Mouse (Mus musculus) layer of hippocampus, adult 18-20 months (tissue): Measurements from ENCODE around the gene Grm8. TPM values are rescaled to one million over a fixed set of nuclear protein-coding genes. Genes with fewer than 3 reads are reported as not detected.

Experiments
- DNase-seq, 2 experiments: peaks; one replicate each; pipeline ENCODE4 v3.0.0; 2022; ENCODE audit warnings: low spot score in 2 of 2
- total RNA-seq, 2 experiments: library from RNA; stranded (reverse); gene quantifications; 2 replicates each; pipeline ENCODE4 v1.2.3; 2021

The Grm8 gene
- total RNA-seq, 2 experiments from 2014 or later = 8.4 to 8.9 TPM

- no peak for DNase-seq
These were observed 92.6 kb downstream of the Grm8 start for GRCm38 (mm10) chr6:28042339-28042738.

GRCm38 (mm10) chr6:28040815-28041214 is 94.2 kb downstream of the Grm8 start:
- DNase-seq = no peak

- DNase-seq = no peak
These were observed 103.0 kb downstream of the Grm8 start for GRCm38 (mm10) chr6:28032006-28032405.

- DNase-seq = no peak
These were observed 117.3 kb downstream of the Grm8 start for GRCm38 (mm10) chr6:28017653-28018052.

GRCm38 (mm10) chr6:28007001-28007400 is 128.0 kb downstream of the Grm8 start:
- no peak for DNase-seq

GRCm38 (mm10) chr6:27997250-27997649 is 137.7 kb downstream of the Grm8 start:
- no peak for DNase-seq

- DNase-seq = no peak
These were observed 143.7 kb downstream of the Grm8 start for GRCm38 (mm10) chr6:27991241-27991640.

GRCm38 (mm10) chr6:27982598-27982997 is 152.4 kb downstream of the Grm8 start:
- no peak for DNase-seq

GRCm38 (mm10) chr6:27982021-27982420 is 153.0 kb downstream of the Grm8 start:
- no peak for DNase-seq

- peak in 1 of 2 experiments; percentile 19 for DNase-seq
These were observed 157.6 kb downstream of the Grm8 start for GRCm38 (mm10) chr6:27977361-27977760.

- peak in 1 of 2 experiments; percentile 34 for DNase-seq
These were observed 166.1 kb downstream of the Grm8 start for GRCm38 (mm10) chr6:27968859-27969258.

GRCm38 (mm10) chr6:27967037-27967436 is 167.9 kb downstream of the Grm8 start:
- DNase-seq = no peak

GRCm38 (mm10) chr6:27965237-27965636 is 169.7 kb downstream of the Grm8 start:
- DNase-seq = peak in 1 of 2 experiments; percentile 10

- no peak for DNase-seq
These were observed 171.1 kb downstream of the Grm8 start for GRCm38 (mm10) chr6:27963887-27964286.

GRCm38 (mm10) chr6:27956278-27956857 is 178.6 kb downstream of the Grm8 start:
- no peak for DNase-seq

GRCm38 (mm10) chr6:27951433-27951832 is 183.5 kb downstream of the Grm8 start:
- no peak for DNase-seq

- no peak for DNase-seq
These were observed 206.9 kb downstream of the Grm8 start for GRCm38 (mm10) chr6:27928058-27928457.

GRCm38 (mm10) chr6:27913281-27913680 is 221.7 kb downstream of the Grm8 start:
- DNase-seq = no peak

- no peak for DNase-seq
These were observed 230.6 kb downstream of the Grm8 start for GRCm38 (mm10) chr6:27904358-27904757.

GRCm38 (mm10) chr6:27902224-27902623 is 232.8 kb downstream of the Grm8 start:
- DNase-seq = no peak

- DNase-seq = no peak
These were observed 233.6 kb downstream of the Grm8 start for GRCm38 (mm10) chr6:27901396-27901795.

GRCm38 (mm10) chr6:27895153-27895552 is 239.8 kb downstream of the Grm8 start:
- DNase-seq = no peak

GRCm38 (mm10) chr6:27892886-27893285 is 242.1 kb downstream of the Grm8 start:
- no peak for DNase-seq

GRCm38 (mm10) chr6:27888391-27888790 is 246.6 kb downstream of the Grm8 start:
- no peak for DNase-seq
